Mouse (Mus musculus): ENCODE results near the gene Rab42.
"Not testable (repeated sequence)": the region's sequence is repeated elsewhere in the genome, so short reads cannot be mapped to it uniquely, and the experiment has no call there.

Rab42 gene

DNA sequence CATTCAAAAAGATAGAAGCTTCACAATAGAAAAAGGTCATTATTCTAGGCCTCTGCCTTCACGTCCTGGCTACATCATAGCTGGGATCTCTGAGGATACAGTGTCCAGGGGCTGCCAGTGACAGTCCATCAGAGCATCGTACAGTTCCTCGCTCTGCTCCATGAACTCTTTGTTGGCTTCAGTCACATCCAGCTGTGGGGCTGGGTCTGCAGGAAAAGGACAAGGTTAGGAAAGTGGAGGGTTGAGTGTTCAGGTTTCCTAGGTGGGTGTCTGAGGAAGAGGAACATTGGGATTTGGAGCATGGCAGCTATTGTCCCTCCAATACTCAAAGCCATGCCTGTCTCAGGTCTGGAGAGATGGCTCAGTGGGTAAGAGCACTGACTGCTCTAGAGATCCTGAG lies 8.6 kb upstream of the Rab42 start:
- DNase-seq (ENCODE audit: low spot score in 2 of 2) = no peak

GRCm38 (mm10) chr4:132311209-132311608 lies 8.0 kb upstream of the Rab42 start:
- DNase-seq (ENCODE audit: low spot score in 2 of 2) = no peak

- DNase-seq (ENCODE audit: low spot score in 2 of 2) = peak; percentile 61 to 70
These were observed 6.8 kb upstream of the Rab42 start for GRCm38 (mm10) chr4:132309849-132310472.

DNA sequence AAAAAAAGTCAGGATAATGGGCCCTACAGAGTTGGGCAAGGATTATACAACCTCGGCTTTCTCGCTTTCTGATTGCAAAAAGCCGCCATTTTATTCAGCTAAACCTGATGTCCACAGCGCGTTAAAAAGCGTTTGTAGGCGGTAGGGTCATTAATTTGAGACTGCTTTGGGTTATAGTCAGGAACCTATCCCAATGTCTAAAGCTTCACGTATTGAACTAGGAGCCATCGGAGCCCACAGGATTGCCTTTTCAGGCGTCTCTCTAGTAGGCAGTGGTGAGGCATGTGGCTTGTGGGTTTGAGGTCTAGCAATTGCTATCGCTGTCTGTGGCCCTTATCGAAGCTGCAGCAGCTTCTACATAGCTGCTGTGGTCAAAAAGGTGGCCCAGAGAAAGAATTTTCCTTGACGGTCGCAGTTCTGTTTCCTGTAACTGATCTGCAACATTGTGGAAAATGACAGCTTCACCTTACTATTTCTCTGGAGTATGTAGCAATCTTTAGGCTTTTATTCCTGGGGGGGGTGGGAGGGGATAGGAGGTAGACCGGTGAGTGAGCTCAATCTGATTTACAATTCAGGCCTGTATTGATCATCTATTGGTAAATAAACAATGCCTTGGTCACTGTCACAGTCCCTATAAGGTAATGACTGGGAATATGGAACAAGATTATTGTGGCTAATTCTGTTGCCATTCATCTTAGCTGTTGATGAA lies 6.1 kb upstream of the Rab42 start:
- peak; percentile 22 to 36 for DNase-seq (ENCODE audit: low spot score in 2 of 2)

DNA sequence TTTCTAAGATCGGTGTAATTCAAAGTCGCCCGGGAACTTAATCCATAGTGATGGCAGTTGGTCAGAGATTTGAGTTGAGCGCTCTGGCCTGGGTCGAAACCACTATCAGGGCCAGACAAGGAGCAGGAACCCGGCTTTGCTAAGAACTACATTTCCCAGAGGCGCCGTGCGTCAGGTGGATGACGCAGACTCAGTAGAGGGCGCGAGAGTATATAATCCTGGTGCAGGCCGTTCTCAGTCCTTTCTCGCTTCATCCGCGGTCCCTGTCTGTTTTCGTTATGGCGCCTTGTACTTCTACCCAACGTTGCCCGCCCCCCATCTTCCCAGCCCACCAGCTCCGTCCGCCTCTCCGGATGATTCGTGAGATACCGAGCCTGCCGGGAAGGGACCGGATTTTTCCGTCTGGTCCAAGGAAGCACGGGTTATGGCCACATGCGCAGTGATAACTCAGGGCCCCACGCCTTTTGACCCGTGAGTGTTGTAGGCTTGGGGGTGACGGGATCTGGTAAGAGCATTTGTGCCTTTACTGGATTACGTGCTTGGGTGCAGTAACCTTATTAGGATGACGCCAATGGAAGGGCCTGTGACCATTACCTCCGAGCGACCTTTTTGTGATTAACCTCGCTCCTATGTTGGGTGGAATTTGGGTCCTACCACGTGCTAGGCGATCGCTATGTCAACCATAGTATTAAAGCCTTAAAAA lies 5.4 kb upstream of the Rab42 start:
- DNase-seq (ENCODE audit: low spot score in 2 of 2) = peak; percentile 91 to 92

DNA sequence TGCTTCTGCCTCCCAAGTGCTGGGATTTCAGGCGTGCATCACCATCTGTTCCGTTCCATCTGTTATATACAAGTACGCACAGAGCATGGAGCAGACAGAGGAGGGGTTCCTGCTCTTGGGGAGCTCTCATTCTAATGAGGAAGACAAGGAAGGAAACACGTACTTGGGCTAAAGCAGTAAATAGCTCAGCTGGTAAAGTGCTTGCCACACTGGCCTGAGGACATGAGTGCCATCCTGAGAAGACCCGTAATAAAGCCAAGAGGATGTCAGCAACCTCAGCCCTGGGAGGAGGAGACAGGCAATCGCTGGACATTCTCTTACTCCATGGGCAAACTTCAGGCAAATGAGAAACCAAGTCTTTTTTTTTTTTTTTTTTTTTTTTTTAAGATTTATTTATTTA lies 2.8 kb upstream of the Rab42 start:
- no peak for DNase-seq (ENCODE audit: low spot score in 2 of 2)

- no peak for DNase-seq (ENCODE audit: low spot score in 2 of 2)
These were observed 2.1 kb upstream of the Rab42 start for GRCm38 (mm10) chr4:132305276-132305675.

GRCm38 (mm10) chr4:132303484-132303883 lies 299 bp upstream of the Rab42 start:
- not testable (repeated sequence) for DNase-seq (ENCODE audit: low spot score in 2 of 2)

DNA sequence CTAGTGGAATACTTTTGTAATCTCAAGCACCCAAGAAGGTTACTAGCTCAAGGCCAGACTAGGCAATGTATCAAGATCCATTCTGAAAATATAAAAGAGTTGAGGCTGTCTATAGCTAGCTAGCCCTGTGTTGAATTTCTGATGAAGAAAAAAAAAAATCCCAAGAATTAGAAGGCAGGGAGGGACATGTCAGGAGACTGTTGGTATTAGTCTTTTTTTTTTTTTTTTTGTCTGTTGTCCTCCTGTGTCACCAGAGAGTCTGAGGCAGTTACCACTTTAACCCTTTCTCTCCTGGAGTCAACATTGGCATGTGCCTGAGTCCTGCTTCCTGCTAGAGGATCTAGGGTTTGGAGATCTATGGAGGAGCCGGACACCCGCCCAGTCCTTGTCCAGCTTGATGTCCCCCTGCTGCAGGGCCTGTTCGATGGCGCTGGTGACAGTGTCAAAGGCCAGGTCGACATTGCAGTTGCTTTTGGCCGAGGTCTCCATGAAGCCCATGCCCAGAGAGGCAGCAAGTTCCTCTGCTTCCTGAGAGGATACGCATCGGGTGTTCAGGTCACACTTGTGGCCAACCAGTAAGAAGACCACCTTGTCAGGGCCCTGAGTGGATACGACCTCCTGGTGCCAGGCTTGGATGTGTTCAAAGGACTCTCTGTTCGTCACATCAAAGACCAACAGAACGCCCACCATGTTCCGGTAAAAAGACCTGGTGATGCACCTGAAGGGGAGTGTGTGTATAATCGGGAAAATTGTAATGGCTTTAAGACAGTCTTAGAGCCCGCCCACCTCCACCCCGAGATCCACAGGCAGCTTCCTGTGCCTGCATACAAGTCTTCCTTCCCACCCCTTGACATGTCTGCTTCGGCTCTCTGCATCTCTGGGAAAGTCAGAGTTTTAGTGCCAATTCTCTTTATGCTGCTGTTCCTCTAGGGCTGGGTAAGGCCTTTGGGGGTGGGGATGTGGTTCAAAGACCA lies 933 bp downstream of the Rab42 start:
- DNase-seq (ENCODE audit: low spot score in 2 of 2) = no peak

DNA sequence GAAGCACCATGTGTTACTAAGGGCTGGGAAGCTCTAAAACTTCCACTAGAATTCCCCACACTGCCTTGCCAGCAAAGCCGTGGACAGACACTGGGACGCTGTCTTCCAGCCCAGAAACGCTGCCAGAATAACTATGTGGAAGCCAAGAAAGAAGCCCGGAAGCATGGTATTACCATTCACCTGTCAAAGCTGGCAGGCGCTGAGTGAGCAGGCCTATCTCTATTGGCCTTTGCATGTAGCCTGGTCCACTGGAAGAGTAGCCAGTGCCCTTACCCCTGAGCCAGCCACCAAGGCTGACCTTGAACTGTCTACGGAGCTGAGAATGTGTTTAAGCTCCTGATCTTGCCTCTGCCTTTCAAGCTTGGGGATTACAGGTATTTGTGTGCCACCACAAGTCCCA lies 1.7 kb downstream of the Rab42 start:
- DNase-seq (ENCODE audit: low spot score in 2 of 2) = no peak

GRCm38 (mm10) chr4:132299849-132300248 lies 3.3 kb downstream of the Rab42 start:
- DNase-seq (ENCODE audit: low spot score in 2 of 2) = no peak

DNA sequence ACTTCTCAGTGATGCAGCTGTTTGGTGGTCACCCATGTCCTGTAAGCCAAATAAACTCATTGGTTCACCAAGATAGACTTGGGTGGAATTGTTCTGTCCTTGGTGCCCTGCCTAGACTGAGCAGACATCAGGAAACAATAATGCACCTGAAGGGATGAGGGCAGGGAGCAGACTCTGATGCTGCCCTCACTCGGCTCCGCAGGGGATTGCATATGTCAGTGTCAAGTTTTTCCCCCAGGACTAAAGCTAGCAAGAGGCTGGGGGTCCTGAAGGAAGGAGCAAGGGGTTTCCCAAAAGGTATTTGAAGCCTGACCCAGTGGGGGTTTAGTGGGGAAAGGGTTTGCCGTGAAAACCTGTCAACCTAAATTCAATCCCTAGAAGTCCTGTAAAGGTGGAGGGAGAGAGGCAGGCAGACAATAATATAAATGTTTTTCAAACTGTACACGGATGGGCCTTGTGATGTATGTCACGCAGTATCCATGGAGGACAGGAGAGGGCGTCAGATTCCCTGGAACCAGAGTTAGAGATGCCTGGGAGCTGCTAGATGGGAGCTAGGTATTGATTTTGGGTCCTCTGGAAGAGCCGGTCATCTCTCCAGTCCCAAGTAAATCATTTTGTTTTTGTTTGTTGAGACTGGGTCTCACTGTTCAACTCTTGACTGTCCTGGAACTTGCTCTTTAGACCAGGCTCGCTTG lies 7.3 kb downstream of the Rab42 start:
- DNase-seq (ENCODE audit: low spot score in 2 of 2) = no peak

DNA sequence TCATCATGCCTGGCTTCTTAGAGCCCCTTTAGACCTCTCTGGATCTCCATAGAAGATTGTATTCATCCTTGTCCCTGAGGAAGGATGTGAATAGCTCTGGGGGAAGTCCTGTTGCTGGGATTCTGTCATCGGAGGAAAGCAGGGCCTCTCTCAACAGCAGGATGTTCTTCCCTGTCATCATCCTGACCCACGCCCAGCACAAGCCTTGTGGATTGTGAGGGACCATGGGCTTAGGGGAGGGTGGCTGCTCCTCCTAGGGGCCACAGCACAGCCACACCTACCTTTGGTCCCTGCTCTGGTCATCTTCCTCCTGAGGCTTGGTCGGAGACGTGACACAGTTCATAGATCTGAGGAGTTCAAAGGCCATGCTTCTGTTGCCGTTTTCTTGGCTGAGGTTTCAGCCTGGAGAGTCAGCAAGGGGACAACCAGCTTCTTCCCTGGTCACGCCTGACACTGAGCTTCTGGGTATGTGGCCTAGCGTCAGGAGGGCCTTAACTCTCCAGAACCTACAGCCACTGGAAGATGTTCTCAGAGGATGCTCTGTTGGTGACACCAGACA lies 9.4 kb downstream of the Rab42 start:
- no peak for DNase-seq (ENCODE audit: low spot score in 2 of 2)

- no peak for DNase-seq (ENCODE audit: low spot score in 2 of 2)
These were observed 10.2 kb downstream of the Rab42 start for GRCm38 (mm10) chr4:132292988-132293387.

- no peak for DNase-seq (ENCODE audit: low spot score in 2 of 2)
These were observed 11.4 kb downstream of the Rab42 start for GRCm38 (mm10) chr4:132291624-132292335.

DNA sequence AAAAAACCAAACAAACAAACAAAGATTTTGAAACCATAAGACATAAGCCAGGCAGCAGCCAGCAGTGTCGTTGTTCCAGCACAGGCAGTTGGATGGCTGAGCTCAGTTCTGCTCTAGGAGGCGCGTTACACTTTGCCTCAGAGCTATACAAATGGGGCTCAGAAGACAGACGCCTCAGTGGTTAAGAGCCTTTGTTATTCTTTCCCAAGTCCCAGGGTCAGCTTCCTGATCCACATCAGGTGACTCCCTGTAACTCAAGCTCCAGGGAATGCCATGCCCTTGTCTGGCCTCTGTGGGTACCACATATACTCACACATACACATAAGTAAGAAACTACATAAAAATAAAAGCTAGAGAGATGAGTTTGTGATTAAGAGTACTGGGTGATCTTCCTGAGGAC lies 12.1 kb downstream of the Rab42 start:
- no peak for DNase-seq (ENCODE audit: low spot score in 2 of 2)

DNA sequence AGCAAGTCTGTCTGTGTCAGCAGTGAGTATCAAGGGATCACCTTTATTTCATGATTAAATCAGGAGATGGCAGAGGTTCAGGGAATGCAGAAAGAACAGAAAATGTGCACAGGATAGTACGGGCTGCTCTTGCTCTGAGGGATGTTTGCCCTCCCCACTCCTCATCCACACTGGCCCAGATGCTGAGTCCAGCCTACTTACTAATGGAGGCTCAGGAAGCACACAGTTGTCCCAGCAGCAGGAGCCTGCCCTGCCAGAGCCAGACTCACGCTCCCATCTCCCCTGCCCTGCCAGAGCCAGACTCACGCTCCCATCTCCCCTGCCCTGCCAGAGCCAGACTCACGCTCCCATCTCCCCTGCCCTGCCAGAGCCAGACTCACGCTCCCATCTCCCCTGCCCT lies 14.3 kb downstream of the Rab42 start:
- DNase-seq (ENCODE audit: low spot score in 2 of 2) = not testable (repeated sequence)

- DNase-seq (ENCODE audit: low spot score in 2 of 2) = no peak
These were observed 27.2 kb downstream of the Rab42 start for GRCm38 (mm10) chr4:132275949-132276348.

DNA sequence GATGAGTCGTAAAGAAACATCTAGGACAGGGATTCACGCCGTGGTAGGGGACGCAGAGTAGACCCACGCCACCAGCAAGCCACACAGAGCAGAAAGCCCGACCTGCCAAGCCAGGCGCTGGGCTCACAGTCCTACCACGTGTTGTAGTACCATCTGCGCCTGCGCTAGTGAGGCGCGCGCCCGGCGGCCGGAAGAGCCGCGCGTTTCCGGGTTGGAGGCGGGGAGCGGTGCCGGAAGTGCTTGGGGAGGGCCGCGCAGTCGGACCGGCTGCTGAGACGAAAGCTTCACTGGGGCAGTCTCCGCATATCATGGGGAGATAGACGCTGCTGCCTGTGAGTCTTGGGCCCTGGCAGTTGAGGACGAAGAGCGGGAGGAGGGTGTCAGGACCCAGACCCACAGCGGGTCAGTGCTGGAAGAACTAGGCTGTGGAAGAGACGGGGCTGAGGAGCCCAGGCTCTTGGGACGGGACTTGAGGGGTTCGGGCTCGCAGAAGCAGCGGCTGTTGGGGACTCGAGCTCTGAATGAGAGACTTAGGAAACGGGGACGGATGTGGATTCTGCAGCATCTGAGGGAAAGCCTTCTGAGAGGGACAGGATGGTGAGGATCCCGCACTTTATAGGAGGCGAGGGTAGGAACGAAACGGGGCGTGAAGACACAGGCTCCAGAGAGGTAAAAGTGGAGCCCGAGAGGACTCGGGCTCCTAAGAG lies 28.9 kb downstream of the Rab42 start, which contains the start of gene Taf12:
TSS of gene Taf12 (plus strand) at position 220 of the 707 bp plus-strand sequence.
- DNase-seq (ENCODE audit: low spot score in 2 of 2) = peak; percentile 93 to 94
